ENCODE assay signal across 29 mouse cellular contexts in genomic region chr19:47864051-47864450, GRCm38 (mm10). TPM values are rescaled to one million over a fixed set of nuclear protein-coding genes. Genes with fewer than 3 reads are reported as not detected.
DNase-seq lines count a peak whose midpoint lies in the region; ATAC-seq and TF ChIP-seq lines count a peak whose summit lies in the region.
"Had no signal": no experiment of that assay in that cellular context is flagged by ENCODE, and none has a peak within 500 bp of the region (broad histone marks: within the 10 kb centered on the region; RNA-seq: fewer than 3 reads in every experiment).

No protein-coding gene starts in this region.

- no peaks in the 10 kb centered on the region for H3K9me3 ChIP-seq in heart, embryonic 10.5 days
- no peaks in the 10 kb centered on the region for H3K9me3 ChIP-seq in midbrain, embryonic 11.5 days (ENCODE audit: control insufficient read depth, low read length)
- no peaks in the 10 kb centered on the region for H3K9me3 ChIP-seq in midbrain, embryonic 13.5 days
- no peaks in the 10 kb centered on the region for H3K9me3 ChIP-seq in stomach, postnatal 0 days (ENCODE audit: control insufficient read depth, low read length)
- H3K9me3 ChIP-seq: embryonic facial prominence, embryonic 12.5 days; embryonic facial prominence, embryonic 15.5 days; heart, embryonic 12.5 days; heart, embryonic 15.5 days; hindbrain, embryonic 10.5 days; hindbrain, embryonic 13.5 days had no signal

- H3K4me1 ChIP-seq in heart, embryonic 10.5 days = peaks cover 6% of the 10 kb centered on the region; the same call in 1 of the 2 replicates
- H3K4me1 ChIP-seq in midbrain, embryonic 11.5 days (ENCODE audit: control insufficient read depth, insufficient read depth, low read length) = peaks cover 3% of the 10 kb centered on the region
- H3K4me1 ChIP-seq in midbrain, embryonic 13.5 days (replicated peaks) = peaks cover 6% of the 10 kb centered on the region
- H3K4me1 ChIP-seq in stomach, postnatal 0 days (replicated peaks; ENCODE audit: control insufficient read depth, insufficient read depth) = no peaks in the 10 kb centered on the region; the same call in 1 of the 2 replicates

- H3K27ac ChIP-seq in heart, embryonic 10.5 days = no peak overlapping the region
- H3K27ac ChIP-seq in midbrain, embryonic 11.5 days (ENCODE audit: low read depth, low read length) = no peak overlapping the region
- no peak overlapping the region for H3K27ac ChIP-seq in midbrain, embryonic 13.5 days
- H3K27ac ChIP-seq in stomach, postnatal 0 days (replicated peaks) = no peak overlapping the region
- H3K27ac ChIP-seq: embryonic facial prominence, embryonic 12.5 days; embryonic facial prominence, embryonic 15.5 days; gastrocnemius, adult 2 months; heart, embryonic 15.5 days; hindbrain, embryonic 13.5 days had no signal

- peaks cover 17% of the 10 kb centered on the region for H3K36me3 ChIP-seq in heart, embryonic 10.5 days
- H3K36me3 ChIP-seq in midbrain, embryonic 11.5 days (ENCODE audit: control insufficient read depth, insufficient read depth, low read length) = no peaks in the 10 kb centered on the region
- no peaks in the 10 kb centered on the region for H3K36me3 ChIP-seq in midbrain, embryonic 13.5 days
- peaks cover 14% of the 10 kb centered on the region for H3K36me3 ChIP-seq in stomach, postnatal 0 days (ENCODE audit: control insufficient read depth, insufficient read depth, low read length)

- no peak for TF ChIP-seq CTCF in stomach, postnatal 0 days (IDR thresholded peaks at IDR 0.05; ENCODE audit: low read depth)

- H3K4me3 ChIP-seq in heart, embryonic 10.5 days = no peak overlapping the region
- no peak overlapping the region for H3K4me3 ChIP-seq in midbrain, embryonic 11.5 days (ENCODE audit: low read depth, low read length)
- no peak overlapping the region for H3K4me3 ChIP-seq in midbrain, embryonic 13.5 days (replicated peaks)
- no peak overlapping the region for H3K4me3 ChIP-seq in stomach, postnatal 0 days (ENCODE audit: low read depth, low read length)
- H3K4me3 ChIP-seq: gastrocnemius, adult 2 months; heart, embryonic 15.5 days had no signal

- 93% methylated on average over 9 of the region's 9 CpGs for WGBS in heart, embryonic 10.5 days
- WGBS in midbrain, embryonic 11.5 days = 96% methylated on average over 9 of the region's 9 CpGs
- WGBS in midbrain, embryonic 13.5 days = 97% methylated on average over 9 of the region's 9 CpGs
- 95% methylated on average over 9 of the region's 9 CpGs for WGBS in stomach, postnatal 0 days

- no peak for TF ChIP-seq EP300 in stomach, postnatal 0 days (optimal IDR thresholded peaks at IDR 0.05)

- DNase-seq in cerebellum, adult 9-11 months = peak; percentile 41
- no peak for DNase-seq in cerebellum, adult 18-20 months
- peak; percentile 63 for DNase-seq in heart, embryonic 10.5 days (ENCODE audit: low spot score)
- DNase-seq in heart, adult 8-10 months (ENCODE audit: low spot score) = no peak
- peak; percentile 61 for DNase-seq in midbrain, embryonic 11.5 days (ENCODE audit: low spot score, missing footprints)
- peak; percentile 15 for DNase-seq in stomach, postnatal 0 days (ENCODE audit: low spot score)
- DNase-seq in adrenal gland, postnatal 14 days = no peak
- DNase-seq: adrenal gland, adult 2 months; adrenal gland, postnatal 25 days; cerebellum, postnatal 10 days; cerebellum, postnatal 36 days; forebrain, postnatal 0 days; gastrocnemius, adult 2 months; gastrocnemius, postnatal 14 days; heart, adult 18-20 months; heart, postnatal 10 days; heart, postnatal 36 days had no signal

- H3K27me3 ChIP-seq in heart, embryonic 10.5 days (ENCODE audit: insufficient read depth, poor library complexity, severe bottlenecking) = no peaks in the 10 kb centered on the region
- no peaks in the 10 kb centered on the region for H3K27me3 ChIP-seq in midbrain, embryonic 11.5 days (ENCODE audit: control insufficient read depth, insufficient read depth, low read length)
- peaks cover 7% of the 10 kb centered on the region; the same call in 1 of the 2 replicates for H3K27me3 ChIP-seq in midbrain, embryonic 13.5 days
- H3K27me3 ChIP-seq in stomach, postnatal 0 days (ENCODE audit: control insufficient read depth, insufficient read depth, low read length) = no peaks in the 10 kb centered on the region
- H3K27me3 ChIP-seq: embryonic facial prominence, embryonic 12.5 days; embryonic facial prominence, embryonic 15.5 days; heart, embryonic 12.5 days; heart, embryonic 15.5 days had no signal

- no peak for ATAC-seq in midbrain, embryonic 11.5 days (ENCODE audit: low FRiP score)
- no peak for ATAC-seq in midbrain, embryonic 13.5 days
- no peak for ATAC-seq in stomach, postnatal 0 days (ENCODE audit: low FRiP score, low TSS enrichment)
- ATAC-seq: CD4-positive, CD25-positive, alpha-beta regulatory T cell, adult 4 months; forebrain, embryonic 14.5 days; forebrain, postnatal 0 days; hindbrain, embryonic 16.5 days; intestine, postnatal 0 days had no signal

- H3K9ac ChIP-seq in midbrain, embryonic 11.5 days (ENCODE audit: low read length) = no peak overlapping the region
- H3K9ac ChIP-seq in midbrain, embryonic 13.5 days (replicated peaks) = no peak overlapping the region
- no peak overlapping the region for H3K9ac ChIP-seq in stomach, postnatal 0 days (ENCODE audit: low read length)
- H3K9ac ChIP-seq: embryonic facial prominence, embryonic 15.5 days; forebrain, postnatal 0 days; heart, embryonic 12.5 days; heart, embryonic 15.5 days had no signal

- no peak overlapping the region for H3K4me2 ChIP-seq in midbrain, embryonic 11.5 days
- no peak overlapping the region for H3K4me2 ChIP-seq in midbrain, embryonic 13.5 days (replicated peaks)
- H3K4me2 ChIP-seq in stomach, postnatal 0 days (replicated peaks; ENCODE audit: low read depth) = no peak overlapping the region

RNA-seq across cellular contexts. Expression of gene Gsto2, which starts 1.3 kb away (rescaled TPM):
- 0.59 and 1.0 TPM in 2 replicates for polyA plus RNA-seq in heart, embryonic 10.5 days (2016; fragmentation: Nextera tagmentation; extraction: Ambion mirVana)
- 1 to 10 TPM; 2.3 to 3.5 (median 2.5) TPM for total RNA-seq in heart, adult 8-10 months (2022)
- 1.4 and 1.8 TPM in 2 replicates for polyA plus RNA-seq in midbrain, embryonic 11.5 days (2014; fragmentation: Nextera tagmentation; extraction: Ambion mirVana)
- polyA plus RNA-seq in midbrain, embryonic 13.5 days (2015; fragmentation: Nextera tagmentation; extraction: Ambion mirVana) = 1.2 and 1.5 TPM in 2 replicates
- 3.5 and 4.2 TPM in 2 replicates for polyA plus RNA-seq in stomach, postnatal 0 days (2015; fragmentation: Nextera tagmentation; extraction: Ambion mirVana)
- total RNA-seq in adrenal gland, postnatal 14 days (2021) = 3.3 and 3.5 TPM in 2 replicates
- total RNA-seq: MEL had no signal

RNA-seq across cellular contexts. Expression of gene Gsto1, which starts 9.3 kb away (rescaled TPM):
- 81.5 and 129 TPM in 2 replicates for polyA plus RNA-seq in heart, embryonic 10.5 days (2016; fragmentation: Nextera tagmentation; extraction: Ambion mirVana)
- 100 to 1,000 TPM; 186 to 266 (median 222) TPM for total RNA-seq in heart, adult 8-10 months (2022)
- 78.9 and 81.1 TPM in 2 replicates for polyA plus RNA-seq in midbrain, embryonic 11.5 days (2014; fragmentation: Nextera tagmentation; extraction: Ambion mirVana)
- 89.1 and 98.3 TPM in 2 replicates for polyA plus RNA-seq in midbrain, embryonic 13.5 days (2015; fragmentation: Nextera tagmentation; extraction: Ambion mirVana)
- 3,153 and 3,669 TPM in 2 replicates for polyA plus RNA-seq in stomach, postnatal 0 days (2015; fragmentation: Nextera tagmentation; extraction: Ambion mirVana)
- total RNA-seq in adrenal gland, postnatal 14 days (2021) = 151 and 169 TPM in 2 replicates

RNA-seq across cellular contexts. Expression of gene Cfap43, which starts 55.0 kb away (rescaled TPM):
- polyA plus RNA-seq in heart, embryonic 10.5 days (2016; fragmentation: Nextera tagmentation; extraction: Ambion mirVana) = 0.06 and 0.11 TPM in 2 replicates
- under 1 TPM in 3 of 4 experiments, not detected in 1; 0.08 to 0.23 (median 0.22) TPM for total RNA-seq in heart, adult 8-10 months (2022)
- 0.05 and 0.07 TPM in 2 replicates for polyA plus RNA-seq in midbrain, embryonic 11.5 days (2014; fragmentation: Nextera tagmentation; extraction: Ambion mirVana)
- 0.24 and 0.36 TPM in 2 replicates for polyA plus RNA-seq in midbrain, embryonic 13.5 days (2015; fragmentation: Nextera tagmentation; extraction: Ambion mirVana)
- polyA plus RNA-seq in stomach, postnatal 0 days (2015; fragmentation: Nextera tagmentation; extraction: Ambion mirVana) = 0.51 and 1.1 TPM in 2 replicates
- total RNA-seq in adrenal gland, postnatal 14 days (2021) = not detected in 2 replicates
- total RNA-seq: adrenal gland, adult 2 months; adrenal gland, postnatal 25 days; gastrocnemius, postnatal 14 days; heart, postnatal 36 days had no signal
- polyA plus RNA-seq: adrenal gland, adult 2 months had no signal

RNA-seq across cellular contexts. Expression of gene Itprip, which starts 55.0 kb away (rescaled TPM):
- 15.6 and 21.1 TPM in 2 replicates for polyA plus RNA-seq in heart, embryonic 10.5 days (2016; fragmentation: Nextera tagmentation; extraction: Ambion mirVana)
- 10 to 100 TPM in 2 of 4 experiments, 1 to 10 TPM in 2; 8.1 to 15.4 (median 11.5) TPM for total RNA-seq in heart, adult 8-10 months (2022)
- polyA plus RNA-seq in midbrain, embryonic 11.5 days (2014; fragmentation: Nextera tagmentation; extraction: Ambion mirVana) = 11.8 and 13.2 TPM in 2 replicates
- 8.5 and 9.2 TPM in 2 replicates for polyA plus RNA-seq in midbrain, embryonic 13.5 days (2015; fragmentation: Nextera tagmentation; extraction: Ambion mirVana)
- 7.9 and 9.0 TPM in 2 replicates for polyA plus RNA-seq in stomach, postnatal 0 days (2015; fragmentation: Nextera tagmentation; extraction: Ambion mirVana)
- 12.9 and 14.6 TPM in 2 replicates for total RNA-seq in adrenal gland, postnatal 14 days (2021)

Comparison
In these comparisons a context has a peak if more than half of its experiments do, and no peak if none do; other contexts are left out.
1. DNase-seq: peak in cerebellum, adult 9-11 months (single experiment), heart, embryonic 10.5 days (single experiment), midbrain, embryonic 11.5 days (single experiment) and stomach, postnatal 0 days (single experiment); none in cerebellum, adult 18-20 months (0 of 2), heart, adult 8-10 months (single experiment) and adrenal gland, postnatal 14 days (single experiment).
2. RNA of gene Gsto1, which starts 9.3 kb away (polyA plus RNA-seq): 3,153 to 3,669 TPM in stomach, postnatal 0 days; 81.5 to 129 TPM in heart, embryonic 10.5 days, 89.1 to 98.3 TPM in midbrain, embryonic 13.5 days and 78.9 to 81.1 TPM in midbrain, embryonic 11.5 days; every median in the first group is over 10 times any median in the second.